Mouse (Mus musculus): Measurements from ENCODE around the gene Fzd1. TPM values are rescaled to one million over a fixed set of nuclear protein-coding genes. Genes with fewer than 3 reads are reported as not detected.

Gene Fzd1
- total RNA-seq, 2 experiments from 2014 or later: 10.3 to 11.5 TPM

GRCm38 (mm10) chr5:4755326-4755725, 2.5 kb downstream of the Fzd1 start:
- intact Hi-C loops (cut with DNase I): loop anchor here (10.0 kb wide), 1 partner anchor 261 kb away; no protein-coding TSS in a partner anchor
- no peak for DNase-seq (ENCODE audit: low spot score)

- no peak for DNase-seq (ENCODE audit: low spot score)
- intact Hi-C loops (cut with DNase I): loop anchor here (10.0 kb wide), 1 partner anchor 260 kb away; no protein-coding TSS in a partner anchor
Observed at GRCm38 (mm10) chr5:4754701-4755281, 3.0 kb downstream of the Fzd1 start.

GRCm38 (mm10) chr5:4753161-4753560, 4.7 kb downstream of the Fzd1 start:
- intact Hi-C loops (cut with DNase I): loop anchor here (10.0 kb wide), 1 partner anchor 258 kb away; no protein-coding TSS in a partner anchor
- no peak for DNase-seq (ENCODE audit: low spot score)

GRCm38 (mm10) chr5:4742722-4743121, 15.1 kb downstream of the Fzd1 start:
- DNase-seq (ENCODE audit: low spot score): no peak
- intact Hi-C loops (cut with DNase I): no loop called here

GRCm38 (mm10) chr5:4737013-4737412, 20.8 kb downstream of the Fzd1 start:
- intact Hi-C loops (cut with DNase I): no loop called here
- no peak for DNase-seq (ENCODE audit: low spot score)

- intact Hi-C loops (cut with DNase I): no loop called here
- DNase-seq (ENCODE audit: low spot score): no peak
Observed at GRCm38 (mm10) chr5:4735461-4735860, 22.4 kb downstream of the Fzd1 start.

- DNase-seq (ENCODE audit: low spot score): no peak
- intact Hi-C loops (cut with DNase I): no loop called here
Observed at GRCm38 (mm10) chr5:4733239-4733638, 24.6 kb downstream of the Fzd1 start.

- no peak for DNase-seq (ENCODE audit: low spot score)
Observed at GRCm38 (mm10) chr5:4732241-4733229, 25.3 kb downstream of the Fzd1 start.

GRCm38 (mm10) chr5:4731743-4732215, 26.1 kb downstream of the Fzd1 start:
- intact Hi-C loops (cut with DNase I): no loop called here
- DNase-seq (ENCODE audit: low spot score): no peak

More at GRCm38 (mm10) chr5:4732241-4733229, 25.3 kb downstream of the Fzd1 start:
- intact Hi-C loops (cut with DNase I): no loop called here

- no peak for DNase-seq (ENCODE audit: low spot score)
- intact Hi-C loops (cut with DNase I): no loop called here
Observed at GRCm38 (mm10) chr5:4731064-4731463, 26.8 kb downstream of the Fzd1 start.

Small RNAs within 50 kb of the gene (microRNA-seq; reads per million reads assigned to microRNA genes)
- not detected for gene Gm44483
